Mouse (Mus musculus) embryonic facial prominence, embryonic 14.5 days (tissue): ENCODE measurements around the gene Gba. TPM values are rescaled to one million over a fixed set of nuclear protein-coding genes. Genes with fewer than 3 reads are reported as not detected.

ENCODE experiments used
- ATAC-seq: fragments of 200-750 bp; cut with Nextera tagmentation; 2 replicates; pipeline ENCODE4 v1.8.0; 2017; ENCODE audit warnings: low read depth, moderate number of reproducible peaks, moderate TSS enrichment
- DNase-seq: peaks from one replicate; pipeline ENCODE4 v3.0.0-alpha.2; 2015; ENCODE audit warnings: low spot score
- H3K27ac ChIP-seq: fragments of 300-500 bp; sonication (generic); replicated peaks from 2 replicates; pipeline ENCODE4 v1.5.1; 2014; ENCODE audit warnings: low read depth, mild to moderate bottlenecking, low read length, moderate library complexity
- H3K27me3 ChIP-seq: fragments of 300-500 bp; sonication (generic); replicated peaks from 2 replicates; pipeline ENCODE4 v1.6.1; 2014; ENCODE audit warnings: low read length; ENCODE audit not compliant: control insufficient read depth, insufficient read depth
- H3K36me3 ChIP-seq: fragments of 300-500 bp; sonication (generic); 2 replicates; pipeline ENCODE4 v1.6.1; 2014; ENCODE audit warnings: low read length, mixed read lengths; ENCODE audit not compliant: control insufficient read depth, insufficient read depth
- H3K4me1 ChIP-seq: fragments of 300-500 bp; sonication (generic); 2 replicates; pipeline ENCODE4 v1.6.1; 2014; ENCODE audit warnings: antibody characterized with exemption, low read length; ENCODE audit not compliant: control insufficient read depth, insufficient read depth
- H3K4me2 ChIP-seq: fragments of 300-500 bp; sonication (generic); 2 replicates; pipeline ENCODE4 v1.6.1; 2014; ENCODE audit warnings: low read depth, mild to moderate bottlenecking, low read length, moderate library complexity, mixed read lengths
- H3K4me3 ChIP-seq: fragments of 300-500 bp; sonication (generic); 2 replicates; pipeline ENCODE4 v1.5.1; 2014; ENCODE audit warnings: low read depth, mild to moderate bottlenecking, low read length
- H3K9ac ChIP-seq: fragments of 300-500 bp; sonication (generic); 2 replicates; pipeline ENCODE4 v1.6.1; 2014; ENCODE audit warnings: low read depth, mild to moderate bottlenecking, low read length, moderate library complexity, mixed read lengths
- H3K9me3 ChIP-seq: fragments of 300-500 bp; sonication (generic); 2 replicates; pipeline ENCODE4 v1.6.1; 2016; ENCODE audit warnings: low read length; ENCODE audit not compliant: control insufficient read depth
- WGBS: fragments of 180-500 bp; shearing (Covaris S2); extraction: QIAGEN DNeasy Blood & Tissue Kit; methylation state at CpG from one replicate; pipeline ENCODE4 v1.1.7; 2014; 5-methylcytosine and 5-hydroxymethylcytosine counted together
- polyA plus RNA-seq: library from polyadenylated mRNA; unstranded; fragments of >200 nt; fragmentation: Nextera tagmentation; extraction: Ambion mirVana; gene quantifications from 2 replicates; pipeline ENCODE4 v1.2.1, GENCODE M21; 2014

The Gba gene
- polyA plus RNA-seq, 1 experiment from 2014 or later, result 47.8 TPM

GRCm38 (mm10) chr3:89163643-89164245, 39.0 kb upstream of the Gba start:
- Histone ChIP-seq H3K4me1 (peaks cover 20% of the 10 kb centered on the region), H3K27ac (peak overlapping the region; percentile 98; the same call in 1 of the 2 replicates), H3K27me3 (peaks cover 10% of the 10 kb centered on the region), H3K9ac (peak overlapping the region; percentile 97), H3K4me2 (peak overlapping the region; percentile 74), H3K4me3 (peak overlapping the region; percentile 87), H3K9me3 (no peaks in the 10 kb centered on the region), H3K36me3 (peaks cover 23% of the 10 kb centered on the region)
- DNase-seq (no peak), ATAC-seq (no peak)
- WGBS, result 76% methylated on average over 5 of the region's 5 CpGs

DNA sequence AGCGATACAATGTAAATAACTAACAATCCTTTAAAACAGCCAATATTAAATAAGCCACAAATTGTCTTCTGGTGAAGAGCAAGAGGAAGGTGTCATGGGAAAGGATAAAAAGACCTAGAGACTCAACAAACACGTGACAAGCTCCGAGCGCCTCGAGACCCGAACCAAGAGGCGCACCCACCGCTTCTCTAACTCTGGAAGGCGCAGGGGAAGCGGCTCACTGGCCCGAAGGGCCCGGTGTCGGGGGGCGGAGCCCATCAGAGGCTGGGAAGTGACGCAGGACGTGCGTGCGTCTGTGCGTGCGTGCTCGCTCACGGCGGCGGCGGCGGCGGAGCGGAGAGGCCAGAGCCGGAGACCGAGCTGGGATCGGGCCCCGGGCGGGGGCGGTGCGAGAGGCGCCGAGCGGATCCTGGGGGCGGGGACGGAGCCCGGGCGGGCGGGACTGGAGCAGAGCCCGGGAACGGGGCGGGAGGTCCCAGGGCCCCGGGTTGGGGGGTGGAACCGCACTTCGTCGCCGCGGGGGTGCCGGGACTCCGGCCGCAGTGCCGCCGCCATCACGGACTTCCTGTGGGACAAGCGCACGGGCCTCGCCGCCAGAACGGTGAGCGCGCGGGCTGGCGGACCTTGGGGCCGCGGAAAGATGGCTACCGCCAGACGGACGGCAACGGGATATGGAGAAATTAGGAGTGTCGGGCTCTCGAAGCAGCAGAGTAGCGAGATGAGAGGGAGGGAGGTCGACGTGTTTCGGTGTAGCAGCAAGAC, 38.0 kb upstream of the Gba start, which contains the start of gene Clk2:
Gene Clk2 (plus strand): TSS at position 290 of the 762 bp plus-strand sequence.
- H3K9ac ChIP-seq, result peak within 1 kb of the TSS; percentile 97
- H3K36me3 ChIP-seq, result peaks cover 33% of the 10 kb centered on the region
- peak within 1 kb of the TSS; percentile 98 for H3K27ac ChIP-seq
- H3K4me2 ChIP-seq, result peak within 1 kb of the TSS; percentile 74
- peaks cover 3% of the 10 kb centered on the region; the same call in 1 of the 2 replicates for H3K27me3 ChIP-seq
- no peaks in the 10 kb centered on the region for H3K9me3 ChIP-seq
- H3K4me3 ChIP-seq, result peak within 1 kb of the TSS; percentile 87
- peaks cover 11% of the 10 kb centered on the region for H3K4me1 ChIP-seq
- ATAC-seq (peak; percentile 97), DNase-seq (peak; percentile 96)
- WGBS, result 2% methylated on average over 41 of the region's 79 CpGs

- 10% methylated on average over 12 of the region's 12 CpGs for WGBS
- H3K27me3 ChIP-seq, result no peaks in the 10 kb centered on the region
- peak overlapping the region; percentile 98 for H3K27ac ChIP-seq
- DNase-seq (no peak), ATAC-seq (no peak)
- 0 out of 2 replicates have a peak, but pooled peaks cover 10% of the 10 kb centered on the region for H3K4me1 ChIP-seq
- peak overlapping the region; percentile 74 for H3K4me2 ChIP-seq
- H3K36me3 ChIP-seq, result peaks cover 40% of the 10 kb centered on the region
- peak overlapping the region; percentile 87 for H3K4me3 ChIP-seq
- peak overlapping the region; percentile 97 for H3K9ac ChIP-seq
- H3K9me3 ChIP-seq, result no peaks in the 10 kb centered on the region
Observed at GRCm38 (mm10) chr3:89165268-89165870, 37.4 kb upstream of the Gba start.

DNA sequence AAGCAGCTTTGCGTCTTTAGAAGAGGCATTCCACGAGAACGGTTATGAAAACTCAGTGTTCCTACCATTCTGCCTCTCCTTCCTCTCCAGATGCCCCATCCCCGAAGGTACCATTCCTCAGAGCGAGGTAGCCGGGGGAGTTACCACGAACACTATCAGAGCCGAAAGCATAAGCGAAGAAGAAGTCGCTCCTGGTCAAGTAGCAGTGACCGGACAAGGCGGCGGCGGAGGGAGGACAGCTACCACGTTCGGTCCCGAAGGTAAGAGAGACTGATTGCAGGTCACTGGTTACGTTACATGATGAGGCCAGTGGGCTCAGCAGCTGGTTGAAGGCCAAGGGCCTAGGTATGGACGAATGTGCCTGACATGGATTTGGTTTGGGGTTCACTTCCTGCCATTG, 35.8 kb upstream of the Gba start:
- Histone ChIP-seq H3K27me3 (no peaks in the 10 kb centered on the region), H3K4me2 (no peak overlapping the region), H3K9me3 (no peaks in the 10 kb centered on the region), H3K4me3 (no peak overlapping the region), H3K4me1 (0 out of 2 replicates have a peak, but pooled peaks cover 10% of the 10 kb centered on the region), H3K27ac (no peak overlapping the region), H3K9ac (no peak overlapping the region), H3K36me3 (peaks cover 55% of the 10 kb centered on the region)
- 92% methylated on average over 19 of the region's 19 CpGs for WGBS
- DNase-seq (no peak), ATAC-seq (no peak)

GRCm38 (mm10) chr3:89174844-89175243, 27.9 kb upstream of the Gba start:
- DNase-seq (no peak), ATAC-seq (no peak)
- no peaks in the 10 kb centered on the region for H3K27me3 ChIP-seq
- no peak overlapping the region for H3K9ac ChIP-seq
- H3K4me1 ChIP-seq, result peaks cover 10% of the 10 kb centered on the region
- H3K4me3 ChIP-seq, result no peak overlapping the region
- peaks cover 83% of the 10 kb centered on the region for H3K36me3 ChIP-seq
- no peaks in the 10 kb centered on the region for H3K9me3 ChIP-seq
- no peak overlapping the region for H3K27ac ChIP-seq
- WGBS, result 93% methylated on average over 11 of the region's 11 CpGs
- no peak overlapping the region for H3K4me2 ChIP-seq

DNA sequence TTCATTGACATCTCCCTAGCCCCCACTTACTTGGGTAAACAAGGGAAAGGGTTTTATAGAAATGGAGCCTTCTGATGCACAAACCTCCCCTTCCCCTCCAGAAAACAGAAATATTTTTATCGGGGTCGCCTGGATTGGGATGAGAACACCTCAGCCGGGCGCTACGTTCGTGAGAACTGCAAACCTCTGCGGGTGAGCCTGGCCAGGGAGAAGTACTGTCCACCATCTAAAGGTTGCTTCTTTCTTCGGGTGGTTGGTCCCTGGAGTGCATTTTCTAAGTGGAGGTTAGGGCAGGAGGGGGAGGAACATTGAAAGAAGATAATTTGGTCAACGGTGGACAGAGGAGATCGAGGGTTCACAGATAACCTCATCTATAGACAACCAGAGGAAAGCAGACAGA, 27.2 kb upstream of the Gba start:
- Histone ChIP-seq H3K9me3 (no peaks in the 10 kb centered on the region), H3K4me3 (no peak overlapping the region), H3K27me3 (no peaks in the 10 kb centered on the region), H3K27ac (no peak overlapping the region), H3K4me2 (no peak overlapping the region), H3K9ac (no peak overlapping the region), H3K4me1 (peaks cover 10% of the 10 kb centered on the region), H3K36me3 (peaks cover 83% of the 10 kb centered on the region)
- no peak for DNase-seq
- no peak for ATAC-seq
- WGBS, result 92% methylated on average over 10 of the region's 10 CpGs

DNA sequence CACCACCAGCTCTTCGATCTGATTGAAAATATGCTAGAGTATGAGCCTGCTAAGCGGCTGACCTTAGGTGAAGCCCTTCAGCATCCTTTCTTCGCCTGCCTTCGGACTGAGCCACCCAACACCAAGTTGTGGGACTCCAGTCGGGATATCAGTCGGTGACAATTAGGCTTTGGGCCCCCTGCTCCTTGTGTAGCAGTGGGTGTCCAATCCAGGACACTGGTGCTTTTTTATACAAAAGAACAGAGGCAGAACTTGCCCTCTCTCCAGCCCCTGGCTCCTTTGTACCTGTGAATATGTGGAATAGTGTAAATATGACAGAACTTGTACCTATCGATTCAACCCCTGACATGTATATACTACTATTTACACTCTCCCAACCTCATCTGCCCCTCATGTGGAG, 26.3 kb upstream of the Gba start:
- WGBS, result 85% methylated on average over 7 of the region's 7 CpGs
- ATAC-seq, result no peak
- H3K9ac ChIP-seq, result no peak overlapping the region
- H3K9me3 ChIP-seq, result no peaks in the 10 kb centered on the region
- no peak for DNase-seq
- peaks cover 83% of the 10 kb centered on the region for H3K36me3 ChIP-seq
- H3K4me2 ChIP-seq, result no peak overlapping the region
- H3K27me3 ChIP-seq, result no peaks in the 10 kb centered on the region
- H3K4me3 ChIP-seq, result no peak overlapping the region
- no peak overlapping the region for H3K27ac ChIP-seq
- H3K4me1 ChIP-seq, result peaks cover 10% of the 10 kb centered on the region

GRCm38 (mm10) chr3:89177242-89178106, 25.3 kb upstream of the Gba start, which contains the start of gene Scamp3:
Gene Scamp3 (plus strand): TSS chr3:89177473.
- Histone ChIP-seq H3K4me2 (peak within 1 kb of the TSS; percentile 79), H3K27ac (peak within 1 kb of the TSS; percentile 56), H3K9ac (peak within 1 kb of the TSS; percentile 77), H3K4me1 (peaks cover 10% of the 10 kb centered on the region), H3K9me3 (no peaks in the 10 kb centered on the region), H3K36me3 (peaks cover 83% of the 10 kb centered on the region), H3K27me3 (no peaks in the 10 kb centered on the region), H3K4me3 (peak within 1 kb of the TSS; percentile 57)
- WGBS, result under 1% methylated on average over 40 of the region's 43 CpGs
- peak; percentile 97 for ATAC-seq
- peak; percentile 98 for DNase-seq
